Mouse (Mus musculus): ENCODE data around the gene Ppp1ca. TPM values are rescaled to one million over a fixed set of nuclear protein-coding genes. Genes with fewer than 3 reads are reported as not detected.

Gene Ppp1ca
- polyA plus RNA-seq, 1 experiment from 2014 or later: 987 TPM

DNA sequence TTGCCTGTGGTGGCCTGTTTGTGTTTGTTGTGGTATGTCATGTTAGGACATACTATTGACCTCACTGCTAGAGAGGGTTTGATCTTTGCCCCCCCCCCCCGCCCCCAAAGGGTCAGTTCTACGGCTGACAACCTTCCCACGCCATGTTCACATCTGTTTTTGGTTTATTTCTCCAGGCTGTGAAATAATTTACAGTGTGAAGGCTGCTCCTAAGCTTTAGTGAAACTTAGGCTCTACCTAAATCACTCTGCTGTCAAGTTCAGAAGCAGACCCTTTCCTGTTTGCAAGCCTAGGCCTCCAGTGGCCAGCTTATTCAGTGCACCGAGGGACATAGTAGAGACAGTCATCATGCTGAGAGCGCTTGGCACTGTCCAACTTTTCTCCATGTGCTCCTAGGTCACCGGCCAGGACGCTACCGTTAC lies 48.4 kb downstream of the Ppp1ca start:
- Histone ChIP-seq H3K4me2 (replicated peaks; ENCODE audit: low read depth, low read length) (no peak overlapping the region), H3K4me1 (ENCODE audit: control insufficient read depth, insufficient read depth, low read length) (no peaks in the 10 kb centered on the region), H3K27me3 (ENCODE audit: control insufficient read depth, insufficient read depth, low read length) (no peaks in the 10 kb centered on the region), H3K4me3 (ENCODE audit: low read length) (no peak overlapping the region), H3K36me3 (ENCODE audit: control insufficient read depth, insufficient read depth, low read length) (no peaks in the 10 kb centered on the region), H3K9ac (ENCODE audit: low read depth, low read length) (no peak overlapping the region), H3K27ac (ENCODE audit: low read depth, low read length) (no peak overlapping the region), H3K9me3 (ENCODE audit: control insufficient read depth, low read length) (no peaks in the 10 kb centered on the region)
- WGBS: 31% methylated on average over 8 of the region's 8 CpGs
- ATAC-seq (ENCODE audit: low FRiP score, low TSS enrichment): peak; percentile 79

DNA sequence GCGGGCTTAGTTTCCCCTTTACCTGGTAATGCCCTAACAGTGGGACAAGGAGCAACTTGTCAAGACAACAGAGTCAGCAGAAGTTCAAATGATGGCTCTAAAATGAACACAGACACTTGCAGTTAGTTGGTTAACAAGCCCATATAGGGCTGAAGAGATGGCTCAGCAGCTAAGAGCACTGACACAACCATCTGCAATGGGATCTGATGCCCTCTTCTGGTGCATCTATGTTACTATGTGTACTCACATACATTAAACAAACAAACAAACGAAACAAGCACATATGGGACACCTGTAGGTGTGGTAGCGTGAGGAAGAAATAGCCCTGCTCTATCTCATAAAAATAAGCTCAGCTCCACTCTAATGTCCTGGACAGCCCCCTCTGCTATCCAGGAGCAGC lies 50.6 kb downstream of the Ppp1ca start:
- WGBS: 68% methylated on average over 3 of the region's 3 CpGs
- Histone ChIP-seq H3K9me3 (ENCODE audit: control insufficient read depth, low read length) (no peaks in the 10 kb centered on the region), H3K4me3 (ENCODE audit: low read length) (no peak overlapping the region), H3K27me3 (ENCODE audit: control insufficient read depth, insufficient read depth, low read length) (no peaks in the 10 kb centered on the region), H3K9ac (ENCODE audit: low read depth, low read length) (no peak overlapping the region), H3K4me1 (ENCODE audit: control insufficient read depth, insufficient read depth, low read length) (no peaks in the 10 kb centered on the region), H3K27ac (ENCODE audit: low read depth, low read length) (no peak overlapping the region), H3K4me2 (replicated peaks; ENCODE audit: low read depth, low read length) (no peak overlapping the region), H3K36me3 (ENCODE audit: control insufficient read depth, insufficient read depth, low read length) (no peaks in the 10 kb centered on the region)
- no peak for ATAC-seq (ENCODE audit: low FRiP score, low TSS enrichment)

- no peaks in the 10 kb centered on the region for H3K36me3 ChIP-seq (ENCODE audit: control insufficient read depth, insufficient read depth, low read length)
- H3K4me1 ChIP-seq (ENCODE audit: control insufficient read depth, insufficient read depth, low read length): no peaks in the 10 kb centered on the region
- H3K4me2 ChIP-seq (replicated peaks; ENCODE audit: low read depth, low read length): no peak overlapping the region
- H3K9me3 ChIP-seq (ENCODE audit: control insufficient read depth, low read length): no peaks in the 10 kb centered on the region
- WGBS: 79% methylated on average over 6 of the region's 6 CpGs
- H3K27ac ChIP-seq (ENCODE audit: low read depth, low read length): no peak overlapping the region
- H3K27me3 ChIP-seq (ENCODE audit: control insufficient read depth, insufficient read depth, low read length): no peaks in the 10 kb centered on the region; the same call in 1 of the 2 replicates
- ATAC-seq (ENCODE audit: low FRiP score, low TSS enrichment): no peak
- no peak overlapping the region for H3K4me3 ChIP-seq (ENCODE audit: low read length)
- H3K9ac ChIP-seq (ENCODE audit: low read depth, low read length): no peak overlapping the region
Observed at GRCm38 (mm10) chr19:4244775-4245174, 52.9 kb downstream of the Ppp1ca start.

Small RNAs within 50 kb of the gene (microRNA-seq; reads per million reads assigned to microRNA genes)
- not detected for gene Gm26115

Other genes with a start within 250 kb of the Ppp1ca start
- gene Aldh3b3, start 233.4 kb upstream of the Ppp1ca start, polyA plus RNA-seq (2014; fragmentation: Nextera tagmentation; extraction: Ambion mirVana): not detected in 2 replicates
- gene Aldh3b2, start 219.7 kb upstream of the Ppp1ca start, polyA plus RNA-seq (2014; fragmentation: Nextera tagmentation; extraction: Ambion mirVana): 1.3 and 1.6 TPM in 2 replicates
- 22.4 and 26.3 TPM in 2 replicates for gene Acy3, start 205.5 kb upstream of the Ppp1ca start, polyA plus RNA-seq (2014; fragmentation: Nextera tagmentation; extraction: Ambion mirVana)
- gene Tbx10, start 199.3 kb upstream of the Ppp1ca start, polyA plus RNA-seq (2014; fragmentation: Nextera tagmentation; extraction: Ambion mirVana): 0.74 and 1.1 TPM in 2 replicates
- gene Nudt8, start 191.5 kb upstream of the Ppp1ca start, polyA plus RNA-seq (2014; fragmentation: Nextera tagmentation; extraction: Ambion mirVana): 37.6 and 38.5 TPM in 2 replicates
- 2.5 and 2.7 TPM in 2 replicates for gene Gm49405, start 191.4 kb upstream of the Ppp1ca start, polyA plus RNA-seq (2014; fragmentation: Nextera tagmentation; extraction: Ambion mirVana)
- 4.5 and 5.8 TPM in 2 replicates for gene Doc2g, start 188.8 kb upstream of the Ppp1ca start, polyA plus RNA-seq (2014; fragmentation: Nextera tagmentation; extraction: Ambion mirVana)
- 214 and 223 TPM in 2 replicates for gene Ndufv1, start 179.3 kb upstream of the Ppp1ca start, polyA plus RNA-seq (2014; fragmentation: Nextera tagmentation; extraction: Ambion mirVana)
- gene Gstp1, start 154.1 kb upstream of the Ppp1ca start, polyA plus RNA-seq (2014; fragmentation: Nextera tagmentation; extraction: Ambion mirVana): 518 and 527 TPM in 2 replicates
- gene Gstp2, start 146.0 kb upstream of the Ppp1ca start, polyA plus RNA-seq (2014; fragmentation: Nextera tagmentation; extraction: Ambion mirVana): 1.4 and 5.3 TPM in 2 replicates
- 0.34 TPM in 1 of 2 replicates, not detected in the other for gene Gstp3, start 132.5 kb upstream of the Ppp1ca start, polyA plus RNA-seq (2014; fragmentation: Nextera tagmentation; extraction: Ambion mirVana)
- gene Cabp2, start 110.5 kb upstream of the Ppp1ca start, polyA plus RNA-seq (2014; fragmentation: Nextera tagmentation; extraction: Ambion mirVana): not detected in 2 replicates
- gene Cdk2ap2, start 94.9 kb upstream of the Ppp1ca start, polyA plus RNA-seq (2014; fragmentation: Nextera tagmentation; extraction: Ambion mirVana): 116 and 121 TPM in 2 replicates
- gene Pitpnm1, start 92.1 kb upstream of the Ppp1ca start, polyA plus RNA-seq (2014; fragmentation: Nextera tagmentation; extraction: Ambion mirVana): 14.0 and 15.8 TPM in 2 replicates
- gene Aip, start 66.2 kb upstream of the Ppp1ca start, polyA plus RNA-seq (2014; fragmentation: Nextera tagmentation; extraction: Ambion mirVana): 92.0 and 97.5 TPM in 2 replicates
- gene Gpr152, start 52.3 kb upstream of the Ppp1ca start, polyA plus RNA-seq (2014; fragmentation: Nextera tagmentation; extraction: Ambion mirVana): not detected in 2 replicates
- gene Cabp4, start 48.0 kb upstream of the Ppp1ca start, polyA plus RNA-seq (2014; fragmentation: Nextera tagmentation; extraction: Ambion mirVana): 0.06 and 0.09 TPM in 2 replicates
- 132 and 156 TPM in 2 replicates for gene Coro1b, start 43.4 kb upstream of the Ppp1ca start, polyA plus RNA-seq (2014; fragmentation: Nextera tagmentation; extraction: Ambion mirVana)
- 0.57 and 0.80 TPM in 2 replicates for gene Ptprcap, start 38.5 kb upstream of the Ppp1ca start, polyA plus RNA-seq (2014; fragmentation: Nextera tagmentation; extraction: Ambion mirVana)
- gene Rps6kb2, start 28.7 kb upstream of the Ppp1ca start, polyA plus RNA-seq (2014; fragmentation: Nextera tagmentation; extraction: Ambion mirVana): 33.4 and 42.0 TPM in 2 replicates
- 1.7 and 1.9 TPM in 2 replicates for gene Carns1, start 16.6 kb upstream of the Ppp1ca start, polyA plus RNA-seq (2014; fragmentation: Nextera tagmentation; extraction: Ambion mirVana)
- 2.7 and 3.2 TPM in 2 replicates for gene Tbc1d10c, start 781 bp upstream of the Ppp1ca start, polyA plus RNA-seq (2014; fragmentation: Nextera tagmentation; extraction: Ambion mirVana)
- gene Rad9a, start 9.6 kb downstream of the Ppp1ca start, polyA plus RNA-seq (2014; fragmentation: Nextera tagmentation; extraction: Ambion mirVana): 34.7 and 39.5 TPM in 2 replicates
- 5.7 and 5.9 TPM in 2 replicates for gene Clcf1, start 22.2 kb downstream of the Ppp1ca start, polyA plus RNA-seq (2014; fragmentation: Nextera tagmentation; extraction: Ambion mirVana)
- gene AC109138.7, start 22.3 kb downstream of the Ppp1ca start, polyA plus RNA-seq (2014; fragmentation: Nextera tagmentation; extraction: Ambion mirVana): not detected in 2 replicates
- 26.4 and 28.2 TPM in 2 replicates for gene Pold4, start 39.8 kb downstream of the Ppp1ca start, polyA plus RNA-seq (2014; fragmentation: Nextera tagmentation; extraction: Ambion mirVana)
- 10.7 and 13.0 TPM in 2 replicates for gene Ssh3, start 77.1 kb downstream of the Ppp1ca start, polyA plus RNA-seq (2014; fragmentation: Nextera tagmentation; extraction: Ambion mirVana)
- gene Ankrd13d, start 91.1 kb downstream of the Ppp1ca start, polyA plus RNA-seq (2014; fragmentation: Nextera tagmentation; extraction: Ambion mirVana): 5.2 and 8.3 TPM in 2 replicates
- 17.7 and 17.8 TPM in 2 replicates for gene Grk2, start 114.2 kb downstream of the Ppp1ca start, polyA plus RNA-seq (2014; fragmentation: Nextera tagmentation; extraction: Ambion mirVana)
- gene Kdm2a, start 206.2 kb downstream of the Ppp1ca start, polyA plus RNA-seq (2014; fragmentation: Nextera tagmentation; extraction: Ambion mirVana): 43.4 and 69.6 TPM in 2 replicates
- 40.7 and 43.4 TPM in 2 replicates for gene Rhod, start 247.4 kb downstream of the Ppp1ca start, polyA plus RNA-seq (2014; fragmentation: Nextera tagmentation; extraction: Ambion mirVana)